Mouse (Mus musculus) mature B cell (primary cell): Measurements from ENCODE around the gene Btn2a2.
"Not testable (repeated sequence)": the region's sequence is repeated elsewhere in the genome, so short reads cannot be mapped to it uniquely, and the experiment has no call there.

Experiments used
- in situ Hi-C: fragments of 300-500 bp; cut with MboI; formaldehyde crosslinking; loops from 2 replicates; pipeline ENCODE4 v1.14.3; 2019

Gene Btn2a2

GRCm38 (mm10) chr13:23488400-23489322, at the start of gene Btn2a2:
TSS of gene Btn2a2 (minus strand) at chr13:23488857.
- in situ Hi-C loops: no loop called here

- in situ Hi-C loops: no loop called here
Measured at GRCm38 (mm10) chr13:23538249-23538648, 49.6 kb upstream of the Btn2a2 start.

- in situ Hi-C loops: no loop called here
Measured at GRCm38 (mm10) chr13:23537006-23537710, 48.5 kb upstream of the Btn2a2 start.

- in situ Hi-C loops: no loop called here
Measured at GRCm38 (mm10) chr13:23536076-23536822, 47.6 kb upstream of the Btn2a2 start.

GRCm38 (mm10) chr13:23535137-23536075, 46.7 kb upstream of the Btn2a2 start, which contains the start of gene Hist1h3g:
TSS of gene Hist1h3g (plus strand) at chr13:23535422.
- in situ Hi-C loops: not testable (repeated sequence)

GRCm38 (mm10) chr13:23534368-23535131, 45.9 kb upstream of the Btn2a2 start:
- in situ Hi-C loops: loop anchor here (5.0 kb wide), 1 partner anchor 33 kb away; no protein-coding TSS in a partner anchor

GRCm38 (mm10) chr13:23533560-23534367, 45.1 kb upstream of the Btn2a2 start, which contains the start of gene Hist1h2af:
TSS of gene Hist1h2af (plus strand) at chr13:23533906.
- in situ Hi-C loops: loop anchor here (5.0 kb wide), 1 partner anchor 34 kb away; no protein-coding TSS in a partner anchor

- in situ Hi-C loops: loop anchor here (5.0 kb wide), 1 partner anchor 35 kb away; no protein-coding TSS in a partner anchor
Measured at GRCm38 (mm10) chr13:23532262-23533075, 43.8 kb upstream of the Btn2a2 start.

- in situ Hi-C loops: loop anchor here (5.0 kb wide), 1 partner anchor 36 kb away; no protein-coding TSS in a partner anchor
Measured at GRCm38 (mm10) chr13:23530901-23531875, 42.5 kb upstream of the Btn2a2 start, which contains the start of gene Hist1h4h. TSS of gene Hist1h4h (plus strand) at chr13:23531050.

- in situ Hi-C loops: loop anchor here (5.0 kb wide), 1 partner anchor 37 kb away; no protein-coding TSS in a partner anchor
Measured at GRCm38 (mm10) chr13:23530181-23530900, 41.7 kb upstream of the Btn2a2 start.

- in situ Hi-C loops: loop anchor here (5.0 kb wide), 1 partner anchor 38 kb away; no protein-coding TSS in a partner anchor
Measured at GRCm38 (mm10) chr13:23529480-23530165, 41.0 kb upstream of the Btn2a2 start.

GRCm38 (mm10) chr13:23529005-23529404, 40.3 kb upstream of the Btn2a2 start:
- in situ Hi-C loops: no loop called here

- in situ Hi-C loops: no loop called here
Measured at GRCm38 (mm10) chr13:23526312-23526711, 37.7 kb upstream of the Btn2a2 start.

GRCm38 (mm10) chr13:23525901-23526300, 37.2 kb upstream of the Btn2a2 start:
- in situ Hi-C loops: no loop called here

GRCm38 (mm10) chr13:23524654-23525053, 36.0 kb upstream of the Btn2a2 start:
- in situ Hi-C loops: loop anchor here (5.0 kb wide), 1 partner anchor 1482 kb away; the partner anchor contains the start of genes Hist1h2ag, Hist1h2bj and Hist1h4i
